Mouse (Mus musculus) liver, postnatal 0 days (tissue): ENCODE results near the gene Lrrc23. TPM values are rescaled to one million over a fixed set of nuclear protein-coding genes. Genes with fewer than 3 reads are reported as not detected.
A peak's percentile ranks its signal among the peaks of the same experiment; 100 is the strongest.

ENCODE experiments used
- ATAC-seq: fragments of 200-750 bp; cut with Nextera tagmentation; 2 replicates; pipeline ENCODE4 v1.8.0; 2017; ENCODE audit warnings: mild to moderate bottlenecking, moderate library complexity
- DNase-seq: peaks from one replicate; pipeline ENCODE4 v3.0.0-alpha.2; 2016
- H3K27ac ChIP-seq: fragments of 300-500 bp; sonication (generic); 2 replicates; pipeline ENCODE4 v1.5.1; 2014; ENCODE audit warnings: antibody characterized with exemption, moderate library complexity, mild to moderate bottlenecking, low read depth
- H3K27me3 ChIP-seq: fragments of 300-500 bp; sonication (generic); 2 replicates; pipeline ENCODE4 v1.6.1; 2014; ENCODE audit warnings: low read length, control low read depth, mixed read lengths; ENCODE audit not compliant: insufficient read depth
- H3K36me3 ChIP-seq: fragments of 300-500 bp; sonication (generic); replicated peaks from 2 replicates; pipeline ENCODE4 v1.6.1; 2014; ENCODE audit warnings: mild to moderate bottlenecking, control low read depth, low read length, moderate library complexity, mixed read lengths; ENCODE audit not compliant: insufficient read depth
- H3K4me1 ChIP-seq: fragments of 300-500 bp; sonication (generic); 2 replicates; pipeline ENCODE4 v1.6.1; 2014; ENCODE audit warnings: antibody characterized with exemption, mild to moderate bottlenecking, control low read depth; ENCODE audit not compliant: insufficient read depth
- H3K4me2 ChIP-seq: fragments of 300-500 bp; sonication (generic); 2 replicates; pipeline ENCODE4 v1.6.1; 2014; ENCODE audit warnings: low read depth, mild to moderate bottlenecking, low read length, moderate library complexity, mixed read lengths
- H3K4me3 ChIP-seq: fragments of 300-500 bp; sonication (generic); 2 replicates; pipeline ENCODE4 v1.5.1; 2014; ENCODE audit warnings: low read depth, low read length
- H3K9ac ChIP-seq: fragments of 300-500 bp; sonication (generic); replicated peaks from 2 replicates; pipeline ENCODE4 v1.6.1; 2014; ENCODE audit warnings: mild to moderate bottlenecking, moderate library complexity
- H3K9me3 ChIP-seq: fragments of 300-500 bp; sonication (generic); 2 replicates; pipeline ENCODE4 v1.6.1; 2016; ENCODE audit warnings: mild to moderate bottlenecking, control low read depth, low read length, mixed read lengths
- CTCF ChIP-seq: sonication (generic); IDR thresholded peaks from 2 replicates; pipeline ENCODE4 v1.5.1; 2016; ENCODE audit warnings: antibody characterized with exemption, low read depth
- EP300 ChIP-seq: IDR thresholded peaks from 2 replicates; pipeline ENCODE4 v1.6.1; 2016; ENCODE audit warnings: antibody characterized with exemption, low read depth, mild to moderate bottlenecking
- WGBS: fragments of 180-500 bp; shearing (Covaris S2); extraction: QIAGEN DNeasy Blood & Tissue Kit; methylation state at CpG from one replicate; pipeline ENCODE4 v1.1.7; 2014; ENCODE audit not compliant: insufficient replicate concordance; 5-methylcytosine and 5-hydroxymethylcytosine counted together
- polyA plus RNA-seq: library from polyadenylated mRNA; unstranded; fragments of >200 nt; fragmentation: Nextera tagmentation; extraction: Ambion mirVana; gene quantifications from 2 replicates; pipeline ENCODE4 v1.2.1, GENCODE M21; 2015

Gene Lrrc23
- polyA plus RNA-seq, 1 experiment from 2014 or later, result 0.16 TPM

- H3K9me3 ChIP-seq, result no peaks in the 10 kb centered on the region
- H3K4me2 ChIP-seq, result no peak overlapping the region
- H3K36me3 ChIP-seq, result peaks cover 5% of the 10 kb centered on the region
- 80% methylated on average over 8 of the region's 8 CpGs for WGBS
- no peak overlapping the region for H3K9ac ChIP-seq
- TF ChIP-seq CTCF (no peak), EP300 (no peak)
- ATAC-seq, result no peak
- no peak for DNase-seq
- H3K27ac ChIP-seq, result no peak overlapping the region
- H3K27me3 ChIP-seq, result no peaks in the 10 kb centered on the region
- H3K4me1 ChIP-seq, result peaks cover 39% of the 10 kb centered on the region
- H3K4me3 ChIP-seq, result no peak overlapping the region
These were observed 35.9 kb downstream of the Lrrc23 start for GRCm38 (mm10) chr6:124743647-124744046.

GRCm38 (mm10) chr6:124742839-124743514, 36.5 kb downstream of the Lrrc23 start:
- ATAC-seq (no peak), DNase-seq (no peak)
- no peak overlapping the region for H3K27ac ChIP-seq
- 91% methylated on average over 15 of the region's 15 CpGs for WGBS
- H3K9me3 ChIP-seq, result no peaks in the 10 kb centered on the region
- TF ChIP-seq EP300 (no peak), CTCF (no peak)
- H3K36me3 ChIP-seq, result peaks cover 5% of the 10 kb centered on the region
- H3K4me2 ChIP-seq, result no peak overlapping the region
- no peaks in the 10 kb centered on the region for H3K27me3 ChIP-seq
- no peak overlapping the region for H3K4me3 ChIP-seq
- H3K9ac ChIP-seq, result no peak overlapping the region
- peaks cover 44% of the 10 kb centered on the region for H3K4me1 ChIP-seq

- Histone ChIP-seq H3K4me3 (peak overlapping the region; percentile 63), H3K27ac (peak overlapping the region; percentile 99), H3K4me2 (peak overlapping the region; percentile 99), H3K9me3 (no peaks in the 10 kb centered on the region), H3K4me1 (peaks cover 44% of the 10 kb centered on the region), H3K9ac (peak overlapping the region; percentile 73), H3K36me3 (peaks cover 5% of the 10 kb centered on the region; the same call in 1 of the 2 replicates), H3K27me3 (no peaks in the 10 kb centered on the region)
- DNase-seq (no peak), ATAC-seq (no peak)
- no peak for TF ChIP-seq CTCF
- no peak for TF ChIP-seq EP300
- 74% methylated on average over 3 of the region's 3 CpGs for WGBS
These were observed 37.7 kb downstream of the Lrrc23 start for GRCm38 (mm10) chr6:124741842-124742241.

- H3K4me1 ChIP-seq, result peaks cover 37% of the 10 kb centered on the region
- WGBS, result under 1% methylated on average over 41 of the region's 41 CpGs
- no peaks in the 10 kb centered on the region for H3K27me3 ChIP-seq
- TF ChIP-seq EP300 (peak; percentile 74; the same call in 1 of the 2 replicates), CTCF (no peak)
- no peaks in the 10 kb centered on the region for H3K9me3 ChIP-seq
- peak; percentile 87 for DNase-seq
- peak within 1 kb of the TSS; percentile 99 for H3K27ac ChIP-seq
- H3K9ac ChIP-seq, result peak within 1 kb of the TSS; percentile 73
- H3K4me2 ChIP-seq, result peak within 1 kb of the TSS; percentile 99
- ATAC-seq, result peak; percentile 72
- H3K36me3 ChIP-seq, result peaks cover 5% of the 10 kb centered on the region; the same call in 1 of the 2 replicates
- H3K4me3 ChIP-seq, result peak within 1 kb of the TSS; percentile 63
These were observed 38.4 kb downstream of the Lrrc23 start, which contains the start of gene Grcc10 for GRCm38 (mm10) chr6:124740888-124741761. Gene Grcc10, minus strand, starts transcription at chr6:124741374.

- H3K4me2 ChIP-seq, result peak overlapping the region; percentile 99
- peaks cover 5% of the 10 kb centered on the region; the same call in 1 of the 2 replicates for H3K36me3 ChIP-seq
- H3K9ac ChIP-seq, result peak overlapping the region; percentile 73
- under 1% methylated on average over 29 of the region's 29 CpGs for WGBS
- H3K27ac ChIP-seq, result peak overlapping the region; percentile 99
- peaks cover 35% of the 10 kb centered on the region for H3K4me1 ChIP-seq
- no peaks in the 10 kb centered on the region for H3K27me3 ChIP-seq
- DNase-seq (peak; percentile 67), ATAC-seq (no peak)
- no peaks in the 10 kb centered on the region for H3K9me3 ChIP-seq
- TF ChIP-seq CTCF, result peak; percentile 72
- no peak for TF ChIP-seq EP300
- peak overlapping the region; percentile 63 for H3K4me3 ChIP-seq
These were observed 39.2 kb downstream of the Lrrc23 start for GRCm38 (mm10) chr6:124740211-124740887.
